ENCODE assay signal across 21 mouse cellular contexts in genomic region chr2:84426531-84426930, GRCm38 (mm10). TPM values are rescaled to one million over a fixed set of nuclear protein-coding genes. Genes with fewer than 3 reads are reported as not detected.
DNase-seq lines count a peak whose midpoint lies in the region; ATAC-seq and TF ChIP-seq lines count a peak whose summit lies in the region.
"Had no signal": no experiment of that assay in that cellular context is flagged by ENCODE, and none has a peak within 500 bp of the region (broad histone marks: within the 10 kb centered on the region; RNA-seq: fewer than 3 reads in every experiment).

No protein-coding gene starts in this region.

- no peaks in the 10 kb centered on the region for H3K4me1 ChIP-seq in stomach, embryonic 16.5 days (ENCODE audit: control insufficient read depth, insufficient read depth, low read length)
- no peaks in the 10 kb centered on the region for H3K4me1 ChIP-seq in stomach, postnatal 0 days (replicated peaks; ENCODE audit: control insufficient read depth, insufficient read depth)
- peaks cover 22% of the 10 kb centered on the region for H3K4me1 ChIP-seq in embryonic facial prominence, embryonic 10.5 days
- H3K4me1 ChIP-seq: stomach, embryonic 15.5 days had no signal

- intact Hi-C loops in left cerebral cortex, adult 2 months (cut with DNase I): loop anchor here (5.0 to 10.0 kb wide), 2 partner anchors 132 to 614 kb away; partner anchors contain the start of gene Fam171b
- intact Hi-C loops in left cerebral cortex, postnatal 25 days (cut with DNase I): loop anchor here (10.0 kb wide), 1 partner anchor 162 kb away; no protein-coding TSS in a partner anchor

- peak overlapping the region; percentile 13; the same call in 1 of the 2 replicates for H3K27ac ChIP-seq in left cerebral cortex, adult 2 months
- H3K27ac ChIP-seq in stomach, embryonic 16.5 days (ENCODE audit: low read length): no peak overlapping the region; the same call in none of the 2 replicates
- H3K27ac ChIP-seq in stomach, postnatal 0 days (replicated peaks): no peak overlapping the region
- no peak overlapping the region for H3K27ac ChIP-seq in embryonic facial prominence, embryonic 10.5 days (replicated peaks)
- H3K27ac ChIP-seq: forebrain, embryonic 12.5 days; limb, embryonic 15.5 days; stomach, embryonic 15.5 days had no signal

- no peaks in the 10 kb centered on the region for H3K27me3 ChIP-seq in stomach, embryonic 16.5 days (ENCODE audit: control insufficient read depth, insufficient read depth, low read length)
- H3K27me3 ChIP-seq in stomach, postnatal 0 days (ENCODE audit: control insufficient read depth, insufficient read depth, low read length): no peaks in the 10 kb centered on the region
- 0 out of 2 replicates have a peak, but pooled peaks cover 5% of the 10 kb centered on the region for H3K27me3 ChIP-seq in embryonic facial prominence, embryonic 10.5 days (replicated peaks; ENCODE audit: low read depth, poor library complexity, severe bottlenecking)
- H3K27me3 ChIP-seq: forebrain, embryonic 12.5 days; limb, embryonic 15.5 days; stomach, embryonic 15.5 days had no signal

- H3K9ac ChIP-seq in stomach, embryonic 16.5 days (ENCODE audit: low read length): no peak overlapping the region
- H3K9ac ChIP-seq in stomach, postnatal 0 days (ENCODE audit: low read length): no peak overlapping the region
- H3K9ac ChIP-seq: forebrain, embryonic 12.5 days; limb, embryonic 15.5 days; stomach, embryonic 15.5 days had no signal

- 66% methylated on average over 4 of the region's 4 CpGs for WGBS in stomach, embryonic 16.5 days
- 69% methylated on average over 4 of the region's 4 CpGs for WGBS in stomach, postnatal 0 days
- 88% methylated on average over 4 of the region's 4 CpGs for WGBS in embryonic facial prominence, embryonic 10.5 days

- H3K4me2 ChIP-seq in stomach, embryonic 16.5 days (ENCODE audit: low read depth, low read length): 0 out of 2 replicates have a peak overlapping the region, but pooled peaks have one; percentile 5
- H3K4me2 ChIP-seq in stomach, postnatal 0 days (replicated peaks; ENCODE audit: low read depth): no peak overlapping the region
- H3K4me2 ChIP-seq: forebrain, embryonic 12.5 days; limb, embryonic 15.5 days; stomach, embryonic 15.5 days had no signal

- no peak for TF ChIP-seq CTCF in left cerebral cortex, adult 2 months (IDR thresholded peaks at IDR 0.05)
- TF ChIP-seq CTCF in stomach, postnatal 0 days (IDR thresholded peaks at IDR 0.05; ENCODE audit: low read depth): no peak

- ATAC-seq in stomach, embryonic 16.5 days (ENCODE audit: insufficient read depth, low FRiP score): no peak
- no peak for ATAC-seq in stomach, postnatal 0 days (ENCODE audit: low FRiP score, low TSS enrichment)
- ATAC-seq in megakaryocyte progenitor cell, adult 5-6 weeks (replicated peaks; ENCODE audit: poor library complexity): no peak
- ATAC-seq: CD4-positive, CD25-positive, alpha-beta regulatory T cell, adult 4 months had no signal

- no peaks in the 10 kb centered on the region for H3K9me3 ChIP-seq in stomach, embryonic 16.5 days (replicated peaks; ENCODE audit: control insufficient read depth, low read length)
- no peaks in the 10 kb centered on the region for H3K9me3 ChIP-seq in stomach, postnatal 0 days (ENCODE audit: control insufficient read depth, low read length)
- H3K9me3 ChIP-seq in embryonic facial prominence, embryonic 10.5 days: no peaks in the 10 kb centered on the region
- H3K9me3 ChIP-seq: forebrain, embryonic 12.5 days; limb, embryonic 15.5 days; stomach, embryonic 15.5 days had no signal

- H3K4me3 ChIP-seq in left cerebral cortex, adult 2 months: no peak overlapping the region
- no peak overlapping the region for H3K4me3 ChIP-seq in stomach, embryonic 16.5 days (replicated peaks; ENCODE audit: low read length)
- no peak overlapping the region for H3K4me3 ChIP-seq in stomach, postnatal 0 days (ENCODE audit: low read depth, low read length)
- no peak overlapping the region for H3K4me3 ChIP-seq in embryonic facial prominence, embryonic 10.5 days
- H3K4me3 ChIP-seq: forebrain, embryonic 12.5 days; limb, embryonic 15.5 days; myocyte; stomach, embryonic 15.5 days had no signal

- TF ChIP-seq EP300 in stomach, postnatal 0 days (optimal IDR thresholded peaks at IDR 0.05): no peak

- DNase-seq in left cerebral cortex, adult 2 months (ENCODE audit: extremely low spot score in 1 of 2, low spot score in 2 of 2): no peak
- DNase-seq in left cerebral cortex, postnatal 25 days (ENCODE audit: low spot score in 2 of 2): no peak
- no peak for DNase-seq in stomach, postnatal 0 days (ENCODE audit: low spot score)
- DNase-seq in induced T-regulatory cell, adult 2 months (ENCODE audit: low read depth): peak; percentile 12
- DNase-seq in embryonic facial prominence, embryonic 10.5 days (ENCODE audit: low spot score): no peak
- DNase-seq: cerebellum, postnatal 10 days; embryo, embryonic 11 days; gastrocnemius, postnatal 10 days; layer of hippocampus, adult 9-11 months; lung, postnatal 4 days; midbrain, embryonic 14.5 days; retina, postnatal 1 day; thymus, postnatal 14 days had no signal

- no peaks in the 10 kb centered on the region for H3K36me3 ChIP-seq in stomach, embryonic 16.5 days (ENCODE audit: control insufficient read depth, insufficient read depth, low read length)
- H3K36me3 ChIP-seq in stomach, postnatal 0 days (ENCODE audit: control insufficient read depth, insufficient read depth, low read length): no peaks in the 10 kb centered on the region
- H3K36me3 ChIP-seq in embryonic facial prominence, embryonic 10.5 days (replicated peaks): no peaks in the 10 kb centered on the region
- H3K36me3 ChIP-seq: forebrain, embryonic 12.5 days; limb, embryonic 15.5 days; stomach, embryonic 15.5 days had no signal

RNA-seq across cellular contexts. Expression of gene Calcrl, which starts 1.3 kb away (rescaled TPM):
- total RNA-seq in left cerebral cortex, adult 2 months (2021): 1 to 10 TPM; 5.6 to 5.9 TPM
- total RNA-seq in left cerebral cortex, postnatal 25 days (2021): 1 to 10 TPM; 6.5 to 8.2 TPM
- 45.9 and 47.0 TPM in 2 replicates for polyA plus RNA-seq in stomach, embryonic 16.5 days (2015; fragmentation: Nextera tagmentation; extraction: Ambion mirVana)
- polyA plus RNA-seq in stomach, postnatal 0 days (2015; fragmentation: Nextera tagmentation; extraction: Ambion mirVana): 18.1 and 18.2 TPM in 2 replicates
- 14.8 and 18.5 TPM in 2 replicates for polyA plus RNA-seq in embryonic facial prominence, embryonic 10.5 days (2016; fragmentation: Nextera tagmentation; extraction: Ambion mirVana)
- total RNA-seq in megakaryocyte progenitor cell, adult 5-6 weeks (2015): 11.1 and 17.5 TPM in 2 replicates
- total RNA-seq in megakaryocyte progenitor cell, adult 5-6 weeks (2017): 41.4 and 51.3 TPM in 2 replicates
- total RNA-seq: MEL had no signal

RNA-seq across cellular contexts. Expression of gene Tfpi, which starts 50.0 kb away (rescaled TPM):
- total RNA-seq in left cerebral cortex, adult 2 months (2021): 1 to 10 TPM; 3.8 to 4.4 TPM
- 1 to 10 TPM; 5.3 to 6.0 TPM for total RNA-seq in left cerebral cortex, postnatal 25 days (2021)
- polyA plus RNA-seq in stomach, embryonic 16.5 days (2015; fragmentation: Nextera tagmentation; extraction: Ambion mirVana): 41.2 and 46.3 TPM in 2 replicates
- polyA plus RNA-seq in stomach, postnatal 0 days (2015; fragmentation: Nextera tagmentation; extraction: Ambion mirVana): 22.8 and 23.4 TPM in 2 replicates
- polyA plus RNA-seq in embryonic facial prominence, embryonic 10.5 days (2016; fragmentation: Nextera tagmentation; extraction: Ambion mirVana): 13.8 and 14.5 TPM in 2 replicates
- total RNA-seq in megakaryocyte progenitor cell, adult 5-6 weeks (2015): 68.1 and 70.0 TPM in 2 replicates
- total RNA-seq in megakaryocyte progenitor cell, adult 5-6 weeks (2017): 56.1 and 62.7 TPM in 2 replicates

Comparison
In these comparisons a context has a peak if more than half of its experiments do, and no peak if none do; other contexts are left out.
1. RNA of gene Tfpi, which starts 50.0 kb away (total RNA-seq): 56.1 to 70.0 TPM in megakaryocyte progenitor cell, adult 5-6 weeks; 5.3 to 6.0 TPM in left cerebral cortex, postnatal 25 days and 3.8 to 4.4 TPM in left cerebral cortex, adult 2 months; every median in the first group is over 4 times any median in the second.